Mouse (Mus musculus) embryonic facial prominence, embryonic 10.5 days (tissue): ENCODE measurements around the gene Retreg1. TPM values are rescaled to one million over a fixed set of nuclear protein-coding genes. Genes with fewer than 3 reads are reported as not detected.
A peak's percentile ranks its signal among the peaks of the same experiment; 100 is the strongest.

Experiments used
- DNase-seq: peaks from one replicate; pipeline ENCODE4 v3.0.0-alpha.2; 2017; ENCODE audit warnings: low spot score
- H3K27ac ChIP-seq: fragments of 300-500 bp; sonication (generic); replicated peaks from 2 replicates; pipeline ENCODE4 v1.5.1; 2016; ENCODE audit warnings: mild to moderate bottlenecking
- H3K27me3 ChIP-seq: fragments of 300-500 bp; sonication (generic); replicated peaks from 2 replicates; pipeline ENCODE4 v1.6.1; 2016; ENCODE audit warnings: low read depth, mild to moderate bottlenecking; ENCODE audit not compliant: poor library complexity, severe bottlenecking
- H3K36me3 ChIP-seq: fragments of 300-500 bp; sonication (generic); replicated peaks from 2 replicates; pipeline ENCODE4 v1.6.1; 2016; ENCODE audit warnings: mild to moderate bottlenecking, moderate library complexity
- H3K4me1 ChIP-seq: fragments of 300-500 bp; sonication (generic); 2 replicates; pipeline ENCODE4 v1.6.1; 2016
- H3K4me3 ChIP-seq: fragments of 300-500 bp; sonication (generic); 2 replicates; pipeline ENCODE4 v1.5.1; 2016; ENCODE audit warnings: mild to moderate bottlenecking, moderate library complexity
- H3K9me3 ChIP-seq: fragments of 300-500 bp; sonication (generic); 2 replicates; pipeline ENCODE4 v1.6.1; 2016; ENCODE audit warnings: mild to moderate bottlenecking
- WGBS: fragments of 180-500 bp; shearing (Covaris S2); methylation state at CpG from one replicate; pipeline ENCODE4 v1.1.7; 2016; 5-methylcytosine and 5-hydroxymethylcytosine counted together
- polyA plus RNA-seq: library from polyadenylated mRNA; unstranded; fragments of >200 nt; fragmentation: Nextera tagmentation; extraction: Ambion mirVana; gene quantifications from 2 replicates; pipeline ENCODE4 v1.2.1, GENCODE M21; 2016

Retreg1 gene
- polyA plus RNA-seq, 1 experiment from 2014 or later = 2.5 TPM

GRCm38 (mm10) chr15:25893327-25893726 lies 50.3 kb downstream of the Retreg1 start:
- 34% methylated on average over 2 of the region's 2 CpGs for WGBS
- H3K4me1 ChIP-seq = peaks cover 4% of the 10 kb centered on the region; the same call in 1 of the 2 replicates
- DNase-seq = no peak
- no peak overlapping the region for H3K4me3 ChIP-seq
- no peaks in the 10 kb centered on the region for H3K27me3 ChIP-seq
- H3K27ac ChIP-seq = peak overlapping the region; percentile 35; the same call in 1 of the 2 replicates
- no peaks in the 10 kb centered on the region for H3K36me3 ChIP-seq
- H3K9me3 ChIP-seq = no peaks in the 10 kb centered on the region

- no peaks in the 10 kb centered on the region for H3K27me3 ChIP-seq
- H3K4me1 ChIP-seq = peaks cover 4% of the 10 kb centered on the region; the same call in 1 of the 2 replicates
- no peak overlapping the region for H3K27ac ChIP-seq
- H3K36me3 ChIP-seq = no peaks in the 10 kb centered on the region
- WGBS = 94% methylated on average over 4 of the region's 4 CpGs
- DNase-seq = no peak
- H3K9me3 ChIP-seq = no peaks in the 10 kb centered on the region
- H3K4me3 ChIP-seq = no peak overlapping the region
Observed at GRCm38 (mm10) chr15:25896783-25897182, 53.8 kb downstream of the Retreg1 start.

- Histone ChIP-seq H3K4me3 (no peak overlapping the region), H3K27ac (no peak overlapping the region), H3K36me3 (no peaks in the 10 kb centered on the region), H3K4me1 (peaks cover 4% of the 10 kb centered on the region; the same call in 1 of the 2 replicates), H3K27me3 (no peaks in the 10 kb centered on the region), H3K9me3 (no peaks in the 10 kb centered on the region)
- no peak for DNase-seq
- 70% methylated on average over 12 of the region's 12 CpGs for WGBS
Observed at GRCm38 (mm10) chr15:25897617-25898016, 54.6 kb downstream of the Retreg1 start.

GRCm38 (mm10) chr15:25899021-25899420 lies 56.0 kb downstream of the Retreg1 start:
- H3K36me3 ChIP-seq = no peaks in the 10 kb centered on the region
- no peaks in the 10 kb centered on the region for H3K27me3 ChIP-seq
- no peaks in the 10 kb centered on the region for H3K9me3 ChIP-seq
- DNase-seq = no peak
- no peak overlapping the region for H3K27ac ChIP-seq
- WGBS = 52% methylated on average over 5 of the region's 5 CpGs
- peaks cover 4% of the 10 kb centered on the region; the same call in 1 of the 2 replicates for H3K4me1 ChIP-seq
- H3K4me3 ChIP-seq = no peak overlapping the region

GRCm38 (mm10) chr15:25900540-25900939 lies 57.6 kb downstream of the Retreg1 start:
- Histone ChIP-seq H3K4me1 (peaks cover 4% of the 10 kb centered on the region; the same call in 1 of the 2 replicates), H3K36me3 (no peaks in the 10 kb centered on the region), H3K9me3 (no peaks in the 10 kb centered on the region), H3K27me3 (no peaks in the 10 kb centered on the region), H3K27ac (no peak overlapping the region), H3K4me3 (no peak overlapping the region)
- WGBS = 9% methylated on average over 7 of the region's 7 CpGs
- DNase-seq = peak; percentile 77

GRCm38 (mm10) chr15:25902931-25903615 lies 60.1 kb downstream of the Retreg1 start:
- H3K4me1 ChIP-seq = peaks cover 6% of the 10 kb centered on the region; the same call in 1 of the 2 replicates
- no peak overlapping the region for H3K4me3 ChIP-seq
- WGBS = 89% methylated on average over 15 of the region's 15 CpGs
- H3K27me3 ChIP-seq = no peaks in the 10 kb centered on the region
- no peak for DNase-seq
- no peaks in the 10 kb centered on the region for H3K36me3 ChIP-seq
- no peaks in the 10 kb centered on the region for H3K9me3 ChIP-seq
- no peak overlapping the region for H3K27ac ChIP-seq

GRCm38 (mm10) chr15:25904435-25905021 lies 61.5 kb downstream of the Retreg1 start:
- Histone ChIP-seq H3K27me3 (no peaks in the 10 kb centered on the region), H3K36me3 (no peaks in the 10 kb centered on the region), H3K4me3 (no peak overlapping the region), H3K27ac (no peak overlapping the region), H3K9me3 (no peaks in the 10 kb centered on the region), H3K4me1 (peaks cover 6% of the 10 kb centered on the region; the same call in 1 of the 2 replicates)
- WGBS = 91% methylated on average over 14 of the region's 14 CpGs
- no peak for DNase-seq

- Histone ChIP-seq H3K9me3 (no peaks in the 10 kb centered on the region), H3K27ac (no peak overlapping the region), H3K27me3 (no peaks in the 10 kb centered on the region), H3K4me3 (no peak overlapping the region), H3K4me1 (peaks cover 12% of the 10 kb centered on the region), H3K36me3 (no peaks in the 10 kb centered on the region)
- DNase-seq = no peak
- WGBS = 83% methylated on average over 11 of the region's 11 CpGs
Observed at GRCm38 (mm10) chr15:25909783-25910494, 67.0 kb downstream of the Retreg1 start.

GRCm38 (mm10) chr15:25910495-25910865 lies 67.5 kb downstream of the Retreg1 start:
- Histone ChIP-seq H3K4me3 (no peak overlapping the region), H3K4me1 (peaks cover 17% of the 10 kb centered on the region), H3K9me3 (no peaks in the 10 kb centered on the region), H3K27ac (no peak overlapping the region), H3K27me3 (no peaks in the 10 kb centered on the region), H3K36me3 (no peaks in the 10 kb centered on the region)
- WGBS = 54% methylated on average over 1 of the region's 1 CpGs
- no peak for DNase-seq

GRCm38 (mm10) chr15:25910924-25911323 lies 67.9 kb downstream of the Retreg1 start:
- Histone ChIP-seq H3K27me3 (no peaks in the 10 kb centered on the region), H3K9me3 (no peaks in the 10 kb centered on the region), H3K27ac (no peak overlapping the region), H3K4me3 (no peak overlapping the region), H3K36me3 (no peaks in the 10 kb centered on the region), H3K4me1 (peaks cover 22% of the 10 kb centered on the region)
- 76% methylated on average over 1 of the region's 1 CpGs for WGBS
- no peak for DNase-seq

GRCm38 (mm10) chr15:25912911-25913310 lies 69.9 kb downstream of the Retreg1 start:
- no peaks in the 10 kb centered on the region for H3K27me3 ChIP-seq
- H3K9me3 ChIP-seq = no peaks in the 10 kb centered on the region
- WGBS = 91% methylated on average over 7 of the region's 7 CpGs
- no peak for DNase-seq
- no peaks in the 10 kb centered on the region for H3K36me3 ChIP-seq
- peaks cover 15% of the 10 kb centered on the region for H3K4me1 ChIP-seq
- no peak overlapping the region for H3K27ac ChIP-seq
- H3K4me3 ChIP-seq = no peak overlapping the region

GRCm38 (mm10) chr15:25913659-25914058 lies 70.7 kb downstream of the Retreg1 start:
- Histone ChIP-seq H3K4me1 (peaks cover 15% of the 10 kb centered on the region), H3K36me3 (no peaks in the 10 kb centered on the region), H3K27ac (no peak overlapping the region; the same call in 1 of the 2 replicates), H3K27me3 (no peaks in the 10 kb centered on the region), H3K9me3 (no peaks in the 10 kb centered on the region), H3K4me3 (no peak overlapping the region)
- 82% methylated on average over 9 of the region's 9 CpGs for WGBS
- DNase-seq = no peak
